Mouse (Mus musculus) kidney, adult 11 months (tissue): ENCODE measurements at regions not wholly inside any gene's neighbourhood (a gene's known extent, or its start where the extent isn't known, plus 50 kb on each side); places are given as distances from the start of the nearest gene placed in this dataset.
"Not testable (repeated sequence)": the region's sequence is repeated elsewhere in the genome, so short reads cannot be mapped to it uniquely, and the experiment has no call there.

Experiments used
- DNase-seq: peaks from one replicate; pipeline ENCODE4 v3.0.0; 2022

- DNase-seq = no peak
These were observed 167.1 kb downstream of the Opa1 start for GRCm38 (mm10) chr16:29746245-29746644.

DNA sequence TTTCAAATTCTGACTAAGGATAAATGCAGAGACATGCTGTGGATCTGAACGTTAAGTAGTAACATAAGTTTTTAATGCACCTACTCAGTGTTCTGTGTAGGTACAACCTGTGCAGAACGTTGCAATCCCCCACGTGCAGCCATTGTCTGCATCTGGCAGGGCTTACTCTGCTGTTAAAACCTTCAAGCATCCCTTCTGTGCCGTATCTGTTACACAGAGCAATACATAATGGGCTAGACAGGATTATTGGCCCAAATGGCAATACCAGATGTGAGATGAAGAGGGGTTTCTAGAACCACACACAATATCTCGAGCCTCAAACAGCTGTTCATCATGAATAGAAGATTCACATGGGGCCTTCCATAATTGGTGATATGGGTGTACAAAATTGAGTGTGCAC, 170.0 kb downstream of the Opa1 start:
- DNase-seq = no peak

DNA sequence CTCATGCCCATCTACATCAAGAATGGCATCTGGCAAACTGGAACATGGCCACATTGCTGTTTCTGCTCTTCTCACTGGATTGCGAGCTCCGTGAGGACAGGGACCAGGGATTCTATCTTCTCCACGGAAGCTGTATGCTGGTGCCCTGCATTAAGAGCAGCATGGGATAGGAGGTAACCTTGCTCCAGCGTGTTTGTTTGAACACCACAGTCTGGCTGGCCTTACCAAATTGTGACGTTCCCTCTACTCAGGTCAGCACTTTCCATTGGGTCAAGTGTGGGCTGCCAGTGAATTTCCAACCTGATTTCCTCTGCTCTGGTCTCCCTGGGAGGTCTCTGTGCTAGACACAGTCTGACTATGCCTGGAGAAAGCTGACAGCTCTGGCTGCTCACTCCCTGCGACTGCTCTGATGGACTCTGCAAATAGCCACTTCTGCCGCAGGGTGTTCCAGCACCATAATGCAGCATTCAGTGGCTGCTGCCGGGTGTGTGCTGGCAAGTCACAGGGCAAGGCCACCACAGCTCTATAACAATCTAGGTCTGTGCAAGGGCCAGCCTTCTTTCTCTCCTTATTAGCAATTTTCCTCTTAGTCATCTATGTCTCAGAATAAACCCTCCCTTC, 175.6 kb downstream of the Opa1 start:
- DNase-seq = peak; percentile 50

DNA sequence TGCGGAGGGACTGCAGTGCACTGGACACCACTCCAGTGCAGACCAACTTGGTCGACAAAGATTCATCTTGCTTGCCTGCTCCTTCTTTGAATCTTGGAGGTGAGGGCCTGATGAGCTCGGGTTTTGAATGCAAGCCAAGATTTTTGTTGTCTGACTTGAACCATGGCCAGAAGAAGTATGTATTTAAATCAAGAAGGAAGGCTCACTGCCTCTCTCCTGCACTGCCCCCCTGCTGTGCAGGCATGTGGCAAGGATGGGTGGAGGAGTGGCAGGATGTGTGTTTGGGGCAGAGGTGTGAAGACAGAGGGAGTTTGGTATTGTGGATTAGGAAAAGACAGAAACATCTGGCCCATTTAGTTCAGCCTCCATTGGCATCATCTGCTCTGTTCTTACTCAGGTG, 179.1 kb downstream of the Opa1 start:
- no peak for DNase-seq

DNA sequence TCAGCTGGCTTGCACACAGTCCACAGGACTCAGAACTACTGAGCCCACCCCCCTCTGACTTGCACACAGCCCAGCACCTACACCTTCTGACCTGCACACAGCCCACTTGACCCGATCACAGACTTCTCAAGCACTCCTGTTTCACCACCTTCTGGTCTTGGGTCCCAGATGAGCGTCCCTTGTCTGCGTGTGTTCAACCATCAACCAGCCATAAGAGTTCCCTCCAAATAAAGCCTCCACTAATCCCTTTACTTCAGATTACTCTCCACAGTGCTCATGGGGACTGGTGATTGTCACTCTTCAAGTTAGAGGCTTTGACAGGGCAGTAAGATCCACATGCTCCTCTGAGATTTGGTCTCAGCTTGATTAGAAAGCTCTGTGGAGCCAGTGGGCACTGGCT, 180.3 kb downstream of the Opa1 start:
- DNase-seq = no peak

- no peak for DNase-seq
These were observed 181.5 kb downstream of the Opa1 start for GRCm38 (mm10) chr16:29760627-29761026.

GRCm38 (mm10) chr16:29761779-29762277, 182.7 kb downstream of the Opa1 start:
- DNase-seq = no peak

GRCm38 (mm10) chr16:29764376-29764775, 185.2 kb downstream of the Opa1 start:
- DNase-seq = no peak

DNA sequence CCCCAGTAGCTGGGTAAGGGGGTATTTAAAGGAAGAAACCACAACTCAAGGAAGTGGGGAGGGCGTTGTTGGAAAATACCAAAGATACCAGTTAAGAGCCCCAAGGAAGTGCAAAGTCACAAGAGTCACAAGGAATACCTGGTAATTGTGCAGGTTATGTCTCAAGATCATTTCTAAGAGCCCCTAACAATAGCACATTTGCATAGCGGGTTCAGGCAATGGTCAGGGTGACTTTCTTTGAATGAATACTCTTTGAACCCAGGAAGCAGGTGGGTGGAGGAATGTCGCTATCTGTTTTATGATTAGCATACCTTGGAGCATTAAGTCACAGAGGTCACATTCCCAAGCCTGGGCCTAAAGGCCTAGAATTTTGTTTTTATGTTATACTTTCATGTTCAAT, 186.7 kb downstream of the Opa1 start:
- not testable (repeated sequence) for DNase-seq

GRCm38 (mm10) chr16:29771320-29771719, 192.2 kb downstream of the Opa1 start:
- no peak for DNase-seq

DNA sequence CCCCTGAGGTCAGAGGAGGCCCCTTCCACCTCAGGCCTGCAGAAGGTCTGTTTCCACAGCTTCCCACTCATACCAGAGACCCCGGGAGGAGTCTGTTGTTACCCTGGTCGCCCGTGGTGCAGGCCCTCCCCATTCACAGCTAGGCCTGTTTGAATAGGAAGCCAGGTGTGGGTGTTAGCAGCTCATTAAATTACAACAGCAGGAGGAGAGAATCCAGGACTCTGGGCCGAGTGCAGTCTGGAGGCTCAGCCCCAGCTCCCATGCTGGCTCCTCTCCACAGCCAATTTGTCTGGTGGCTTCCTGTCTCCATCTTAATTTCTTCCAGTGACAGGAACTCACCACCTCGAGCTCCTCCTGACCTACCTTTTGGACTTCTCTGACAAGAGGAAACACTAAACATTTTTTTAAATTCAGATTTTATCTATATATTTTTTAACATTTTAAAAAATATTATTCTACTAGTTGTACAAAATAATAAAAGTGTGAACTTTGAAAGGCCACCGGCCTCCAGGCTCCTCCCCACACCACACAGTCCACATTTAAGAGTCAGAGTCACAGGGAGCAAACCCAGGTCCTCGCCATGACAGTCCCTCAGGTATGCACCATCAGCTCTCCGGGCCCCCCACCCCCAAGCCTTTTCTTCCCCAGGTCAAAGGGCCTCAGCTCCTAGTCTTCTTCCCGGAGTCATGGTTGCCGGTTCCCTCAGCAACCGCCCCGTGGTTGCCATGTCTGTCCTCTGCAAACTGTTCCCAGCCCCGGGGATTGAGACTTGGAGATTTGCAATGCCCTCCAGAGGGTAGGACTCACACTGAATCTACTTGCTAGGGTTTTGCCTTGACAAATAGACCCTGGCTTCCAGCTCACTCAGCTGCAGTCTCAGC, 192.8 kb downstream of the Opa1 start:
- DNase-seq = no peak

- no peak for DNase-seq
These were observed 193.5 kb downstream of the Opa1 start for GRCm38 (mm10) chr16:29772609-29772988.

- no peak for DNase-seq
These were observed 193.9 kb downstream of the Opa1 start for GRCm38 (mm10) chr16:29773056-29773455.

DNA sequence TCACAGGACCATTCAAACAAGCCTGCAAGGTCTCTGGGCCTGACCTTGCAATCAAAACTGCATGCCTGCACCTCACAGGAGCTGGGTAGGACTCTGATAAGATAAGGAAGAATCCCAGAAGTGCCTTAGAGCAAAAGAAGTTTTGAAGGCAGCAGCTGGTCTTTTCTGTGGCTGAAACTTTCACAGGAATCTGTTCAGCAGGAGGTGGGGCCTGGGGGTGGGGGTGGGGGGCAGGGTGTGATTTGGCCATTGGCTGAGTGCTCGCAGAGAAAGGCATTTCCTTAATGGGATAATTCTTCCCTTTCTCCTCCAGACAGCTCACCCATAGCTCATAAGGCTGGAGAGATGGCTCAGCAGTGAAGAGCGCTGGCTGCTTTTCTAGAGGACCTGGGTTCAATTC, 195.8 kb downstream of the Opa1 start:
- no peak for DNase-seq

DNA sequence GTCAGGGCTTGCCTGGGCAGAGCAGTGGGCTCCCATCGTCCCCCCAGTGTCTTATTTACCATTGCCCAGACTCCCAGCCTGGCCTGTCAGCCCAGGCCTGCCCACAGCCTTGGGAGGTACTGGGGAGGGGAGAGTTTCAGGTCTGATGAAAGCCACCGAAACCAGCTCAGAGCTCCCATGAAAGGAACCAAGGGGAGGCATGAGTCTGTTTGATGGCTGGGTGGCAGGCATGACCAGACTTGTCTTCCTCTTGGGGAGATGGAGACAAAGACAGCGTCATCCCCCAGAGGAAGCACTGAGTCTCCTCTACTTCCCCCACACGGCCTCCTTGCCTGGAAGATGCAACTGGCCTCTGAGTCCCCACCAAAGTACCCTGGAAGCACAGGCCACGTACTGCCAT, 196.7 kb downstream of the Opa1 start:
- DNase-seq = no peak

GRCm38 (mm10) chr16:29782441-29782840, 203.3 kb downstream of the Opa1 start:
- DNase-seq = no peak

DNA sequence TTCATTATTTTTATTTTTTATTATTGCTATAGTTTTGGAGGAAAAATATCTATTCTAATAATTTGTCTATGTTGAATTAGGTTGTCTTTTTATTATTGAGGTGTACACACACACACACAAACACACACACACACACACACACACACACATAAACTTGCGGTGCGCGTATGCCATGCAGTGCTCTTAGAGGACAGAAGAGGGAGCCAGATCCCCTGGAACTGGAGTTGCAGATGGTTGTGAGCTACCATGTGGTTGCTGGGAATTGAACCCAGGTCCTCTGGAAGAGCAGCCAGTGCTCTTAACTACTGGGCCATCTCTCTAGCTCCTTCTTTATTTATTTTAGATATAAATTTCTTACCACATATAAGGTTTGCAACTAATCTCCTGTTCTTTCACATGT, 206.0 kb downstream of the Opa1 start:
- DNase-seq = no peak

DNA sequence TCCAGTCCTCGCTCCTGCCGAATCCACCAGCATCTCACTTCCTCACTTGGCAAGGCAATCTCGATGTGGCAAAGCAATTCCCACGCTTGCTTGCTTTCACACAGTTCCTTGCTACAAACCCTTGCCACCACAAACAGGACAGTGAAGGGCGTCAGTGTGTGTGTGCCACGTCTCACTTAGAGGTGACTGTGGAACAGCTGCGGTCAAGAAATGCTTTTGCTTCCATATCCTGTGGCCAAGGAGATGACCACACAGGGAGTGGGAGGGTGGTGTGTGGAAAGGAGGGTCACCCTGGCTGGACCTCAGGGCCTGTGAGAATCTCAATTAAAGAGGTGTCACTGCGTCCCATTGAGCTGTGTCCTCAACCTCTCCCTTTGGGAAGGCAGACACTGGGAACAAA, 207.4 kb downstream of the Opa1 start:
- DNase-seq = no peak

DNA sequence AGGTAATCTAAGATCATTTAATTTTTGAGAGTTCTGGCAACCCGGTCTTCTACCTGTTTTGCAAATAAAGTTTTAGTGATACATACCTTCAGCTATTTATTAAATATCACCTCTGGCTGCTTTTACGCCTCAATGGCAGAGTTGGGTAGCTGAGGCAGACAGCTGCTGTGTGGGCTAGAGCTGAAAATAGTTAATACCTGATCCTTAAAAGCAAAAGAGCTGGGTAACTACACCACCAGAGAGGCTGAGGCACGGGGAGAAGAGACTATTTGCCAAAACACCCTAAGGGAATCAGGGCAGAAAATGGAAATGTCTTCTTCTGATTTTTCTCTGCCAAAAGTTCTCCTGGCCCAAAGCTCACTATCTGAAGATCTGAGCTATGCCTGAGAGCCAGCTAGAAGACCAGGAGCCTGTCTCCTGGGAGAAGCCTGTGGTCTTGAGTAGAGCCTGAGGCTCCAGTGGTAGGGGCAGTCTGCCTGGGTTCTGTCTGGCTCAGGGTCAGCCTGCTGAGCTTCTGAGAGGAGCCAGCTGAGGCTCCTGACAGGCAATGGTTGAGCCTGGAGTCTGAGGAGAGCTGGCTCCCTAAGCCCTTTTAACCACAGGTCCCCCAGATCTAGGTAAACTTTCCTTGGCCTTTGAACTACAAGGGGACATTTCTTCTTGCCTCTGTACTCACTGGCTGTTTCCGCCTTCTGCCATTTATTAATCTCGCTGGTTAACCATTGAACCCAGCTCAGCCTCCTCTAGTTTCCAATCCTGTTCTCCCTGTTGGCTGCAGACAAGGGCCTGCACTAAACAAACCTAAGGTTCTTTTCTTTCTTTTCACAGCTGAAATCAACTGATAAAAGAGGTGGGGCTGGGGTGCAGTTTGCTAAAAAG, 208.7 kb downstream of the Opa1 start:
- peak; percentile 91 for DNase-seq

DNA sequence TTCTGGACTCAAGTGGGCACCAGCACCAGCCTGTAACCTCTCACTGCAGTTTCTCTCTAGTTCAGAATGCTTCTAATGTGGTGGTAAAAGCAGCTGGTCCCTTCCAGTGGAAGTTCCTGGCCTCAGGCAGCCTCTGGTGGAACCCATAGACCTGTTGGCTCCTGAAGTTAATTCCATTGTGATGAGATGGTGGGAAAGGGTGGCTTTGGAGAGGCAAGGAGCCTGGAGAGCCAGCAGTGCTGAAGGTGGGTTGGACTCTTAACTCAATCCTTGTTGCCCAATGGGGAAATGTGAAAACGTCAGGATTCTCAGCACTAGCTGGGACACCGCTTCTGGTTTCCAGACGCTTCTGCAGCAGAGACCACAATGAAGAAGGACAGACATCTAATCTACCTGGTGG, 210.9 kb downstream of the Opa1 start:
- DNase-seq = no peak

- no peak for DNase-seq
These were observed 220.1 kb downstream of the Opa1 start for GRCm38 (mm10) chr16:29799250-29799649.

DNA sequence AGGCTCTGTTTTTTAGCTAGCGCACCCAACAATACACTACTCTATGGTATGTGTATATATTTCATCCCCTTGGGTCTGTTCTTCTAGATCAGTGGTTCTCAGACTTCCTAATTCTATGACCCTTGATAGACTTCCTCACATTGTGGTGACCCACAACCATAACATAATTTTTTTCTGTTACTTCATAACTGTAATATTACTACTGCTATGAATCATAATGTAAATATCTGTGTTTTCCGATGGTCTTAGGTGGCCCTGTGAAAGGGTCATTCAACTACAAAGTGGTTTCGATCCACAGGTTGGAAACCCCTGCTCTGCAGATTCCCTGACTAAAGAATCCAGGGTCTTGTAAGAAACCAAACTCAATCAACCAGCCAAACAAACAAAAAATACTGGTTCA, 220.8 kb downstream of the Opa1 start:
- no peak for DNase-seq

DNA sequence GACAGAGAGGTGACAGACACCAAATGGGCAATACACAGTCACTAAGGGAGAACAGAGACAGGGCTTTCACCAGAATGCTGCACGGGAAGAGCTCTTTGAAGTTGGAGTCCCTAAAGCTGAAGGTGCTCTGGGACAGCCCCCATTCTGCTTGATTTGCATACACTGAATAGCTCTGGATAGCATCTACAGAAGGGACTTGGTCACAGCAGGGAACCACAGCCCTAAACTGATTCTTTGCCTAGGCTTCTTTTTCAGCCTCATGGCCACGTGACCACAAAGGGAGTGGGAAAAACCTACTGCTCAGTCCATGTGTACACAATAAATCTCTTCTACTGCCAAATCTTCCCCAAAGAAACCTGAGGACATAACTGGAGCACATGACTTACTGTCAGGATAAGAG, 221.3 kb downstream of the Opa1 start:
- DNase-seq = no peak
